Mouse (Mus musculus) right cerebral cortex, postnatal 10 days (tissue): ENCODE measurements around the gene Zfp420.
"Not testable (repeated sequence)": the region's sequence is repeated elsewhere in the genome, so short reads cannot be mapped to it uniquely, and the experiment has no call there.

Experiments used
- DNase-seq, 2 experiments: peaks; one replicate each; pipeline ENCODE4 v3.0.0; 2021; ENCODE audit warnings: low spot score in 2 of 2

Gene Zfp420

DNA sequence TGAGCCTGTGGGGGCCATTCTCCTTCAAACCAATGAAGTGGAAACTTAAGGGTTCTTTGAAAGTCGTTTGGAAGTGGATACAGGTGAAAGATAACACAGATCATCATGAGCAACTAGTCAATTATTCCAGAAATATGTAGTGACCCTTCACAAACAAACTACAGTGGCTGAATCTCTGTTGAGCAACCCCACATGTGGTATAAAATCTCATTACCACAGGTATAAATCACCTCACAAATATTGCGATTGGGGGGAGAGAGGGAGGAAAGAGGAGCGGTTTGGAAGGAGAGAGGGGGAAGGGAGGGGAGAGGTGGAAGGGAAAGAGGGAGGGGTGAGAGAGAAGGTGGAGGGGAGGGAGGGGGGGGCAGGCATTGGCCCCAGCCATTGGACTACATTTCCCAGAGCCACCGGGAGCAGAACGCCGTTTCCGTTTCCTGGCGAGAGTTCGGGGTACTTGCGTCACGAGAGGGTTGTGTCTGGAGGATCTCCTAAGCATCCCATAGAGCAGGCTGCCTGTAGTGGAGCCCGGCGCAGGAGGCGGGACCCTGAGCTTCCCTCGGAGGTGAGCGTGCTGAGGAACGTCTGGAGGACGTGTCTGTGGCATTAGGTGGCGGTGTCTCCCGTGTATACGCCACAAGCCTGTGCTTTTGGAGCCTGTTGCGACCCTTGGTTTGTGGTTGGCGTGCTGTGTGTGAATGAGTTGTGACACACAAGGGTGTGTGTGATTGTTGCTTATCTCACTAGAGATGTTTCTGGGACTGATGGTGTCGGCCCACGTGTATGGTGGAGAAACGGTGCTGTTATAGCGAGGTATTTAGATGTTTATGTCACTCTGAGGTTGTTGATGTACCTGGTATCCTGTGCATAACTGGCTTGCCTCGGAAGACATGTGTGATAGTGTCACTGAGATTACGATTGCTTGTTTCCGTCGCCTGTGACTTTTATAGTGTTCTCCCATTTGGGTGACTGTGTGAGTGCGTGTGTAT, at the start of gene Zfp420:
Gene Zfp420 (plus strand): TSS at position 448 of the 986 bp plus-strand sequence.
- peak; percentile 96 for DNase-seq

DNA sequence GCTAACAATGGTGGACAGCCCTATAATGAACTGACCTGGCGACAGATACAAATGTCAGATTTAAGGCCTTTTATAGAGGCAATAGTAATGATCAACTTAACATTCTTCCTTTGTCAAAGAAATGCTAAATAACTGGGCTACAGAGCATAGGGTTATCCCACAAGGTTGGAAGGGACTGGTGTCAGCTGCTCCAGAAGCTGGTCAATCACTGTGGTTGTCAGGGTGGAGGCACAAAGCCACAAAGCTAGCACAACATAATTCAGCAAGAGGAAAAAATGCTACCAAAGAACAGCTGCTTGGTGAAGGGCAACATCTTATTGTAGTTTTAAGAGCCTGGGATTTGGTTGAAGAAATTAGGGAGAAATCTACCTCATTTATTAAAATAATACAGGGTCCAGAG, 47.5 kb upstream of the Zfp420 start:
- DNase-seq, result no peak

GRCm38 (mm10) chr7:29814381-29814780, 45.4 kb upstream of the Zfp420 start:
- no peak for DNase-seq

GRCm38 (mm10) chr7:29815061-29815784, 44.6 kb upstream of the Zfp420 start:
- DNase-seq, result no peak

GRCm38 (mm10) chr7:29815910-29816429, 43.8 kb upstream of the Zfp420 start, which contains the start of gene Zfp790:
Gene Zfp790, plus strand, starts transcription at chr7:29816114.
- peak; percentile 94 to 97 for DNase-seq

DNA sequence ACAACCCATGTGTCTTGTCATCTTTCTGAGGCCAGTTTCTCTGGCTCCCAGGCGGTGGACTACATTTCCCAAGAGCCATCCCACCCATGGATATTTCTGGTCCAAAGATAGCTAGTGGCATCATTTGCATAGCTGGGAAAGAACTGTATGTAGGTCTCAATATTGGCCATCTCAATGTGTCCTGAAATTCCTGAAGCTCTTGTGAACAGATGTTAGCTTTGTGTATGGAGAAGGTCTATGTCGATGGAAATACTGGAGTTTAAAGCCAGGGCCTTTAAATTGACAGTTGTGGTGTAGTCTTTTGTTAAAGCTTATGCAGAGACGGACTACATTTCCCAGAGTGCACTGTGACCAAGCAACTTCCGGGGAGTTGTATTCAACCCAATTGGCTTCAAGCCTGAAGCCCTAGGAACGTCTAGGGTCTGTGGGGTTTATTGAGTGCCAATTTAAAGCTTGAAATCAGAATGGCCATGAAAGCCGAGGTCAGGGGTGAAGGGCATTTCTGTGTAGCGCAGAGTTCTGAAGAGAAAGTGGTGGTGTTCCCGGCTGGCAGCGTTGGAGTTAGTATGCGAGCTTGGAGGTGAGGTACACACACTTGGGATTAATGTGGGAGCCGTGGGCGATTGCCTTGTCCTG, 41.0 kb upstream of the Zfp420 start:
- DNase-seq, result peak; percentile 80 to 85

- DNase-seq, result no peak
These were observed 31.8 kb upstream of the Zfp420 start for GRCm38 (mm10) chr7:29828001-29828400.

- no peak for DNase-seq
These were observed 30.0 kb upstream of the Zfp420 start for GRCm38 (mm10) chr7:29829804-29830203.

DNA sequence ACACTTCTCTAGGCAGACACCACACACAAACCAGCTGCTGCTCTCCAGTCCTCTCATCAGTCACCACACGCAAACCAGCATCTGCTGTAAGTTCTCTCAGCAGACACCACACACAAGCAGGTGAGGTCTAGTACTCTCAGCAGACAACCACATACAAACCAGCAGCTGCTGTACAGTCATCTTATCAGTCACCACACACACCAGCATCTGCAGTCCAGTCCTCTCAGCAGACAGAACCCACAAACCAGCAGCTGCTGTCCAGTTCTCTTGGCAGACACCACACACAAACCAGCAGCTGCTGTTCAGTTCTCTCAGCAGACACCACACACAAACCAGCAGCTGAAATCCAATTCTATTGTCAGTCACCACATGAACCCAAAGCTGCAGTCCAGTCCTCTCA, 23.0 kb upstream of the Zfp420 start:
- DNase-seq, result no peak

- DNase-seq, result no peak
These were observed 20.5 kb upstream of the Zfp420 start for GRCm38 (mm10) chr7:29839256-29839655.

DNA sequence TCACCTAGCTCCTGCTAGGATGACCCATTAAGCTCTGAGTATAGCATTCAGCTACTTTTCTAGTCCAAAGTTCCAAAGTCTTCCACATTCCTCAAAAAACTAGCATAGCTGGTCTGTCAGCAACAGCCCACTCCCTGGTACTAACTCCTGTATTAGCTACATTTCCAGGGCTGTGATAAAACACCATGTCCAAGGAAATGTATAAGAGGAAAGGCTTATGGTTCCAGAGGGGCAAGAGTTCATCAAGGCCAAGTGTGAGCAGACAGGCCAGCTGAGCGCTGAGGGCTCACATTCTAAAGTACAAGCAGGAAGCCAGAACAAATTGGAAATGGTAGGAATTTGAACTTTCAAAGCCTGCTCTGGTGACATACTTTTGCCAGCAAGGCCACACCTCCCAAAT, 17.7 kb upstream of the Zfp420 start:
- DNase-seq, result no peak

- no peak for DNase-seq
These were observed 15.2 kb upstream of the Zfp420 start for GRCm38 (mm10) chr7:29844616-29845015.

DNA sequence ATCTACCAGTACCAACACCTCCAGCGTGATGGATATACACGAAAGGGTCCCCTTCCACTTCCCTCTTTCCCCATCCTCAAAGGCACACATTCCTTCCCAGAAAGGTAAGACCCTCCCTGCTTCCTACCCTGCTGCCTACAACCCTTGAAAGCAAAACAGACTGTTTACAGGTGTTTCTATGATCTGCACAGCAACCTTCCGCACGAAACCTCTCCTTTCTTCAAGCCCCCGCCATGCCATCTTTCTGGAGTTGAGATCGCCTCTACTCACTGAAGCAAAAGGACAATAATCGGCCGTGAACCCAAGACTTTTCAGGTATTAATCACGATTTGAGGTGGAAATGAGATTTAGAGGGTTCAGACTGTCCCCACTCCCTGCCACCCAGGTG, 7.0 kb upstream of the Zfp420 start:
- DNase-seq, result no peak

- peak; percentile 93 to 95 for DNase-seq
These were observed 6.4 kb upstream of the Zfp420 start, which contains the start of gene Zfp940 for GRCm38 (mm10) chr7:29853219-29853842. Gene Zfp940, minus strand, starts transcription at chr7:29853669.

- DNase-seq, result no peak
These were observed 1.9 kb downstream of the Zfp420 start for GRCm38 (mm10) chr7:29861660-29862059.

- no peak for DNase-seq
These were observed 14.5 kb downstream of the Zfp420 start for GRCm38 (mm10) chr7:29874256-29874655.

DNA sequence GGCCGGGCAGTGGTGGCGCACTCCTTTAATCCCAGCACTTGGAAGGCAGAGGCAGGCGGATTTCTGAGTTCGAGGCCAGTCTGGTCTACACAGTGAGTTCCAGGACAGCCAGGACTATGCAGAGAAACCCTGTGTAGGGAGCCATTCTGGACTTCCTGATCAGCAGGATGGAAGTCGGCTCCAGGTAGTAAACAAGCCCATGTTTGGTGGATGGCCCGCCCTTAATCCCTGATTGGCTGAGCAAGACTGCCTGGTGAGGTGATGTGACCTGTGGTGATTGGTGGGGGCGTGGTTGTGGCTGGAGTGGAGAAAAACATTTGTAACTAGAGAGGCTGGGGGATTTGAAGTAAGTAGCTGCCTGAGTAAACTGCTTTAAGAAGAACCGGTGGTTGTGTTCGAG, 17.8 kb downstream of the Zfp420 start:
- not testable (repeated sequence) for DNase-seq

DNA sequence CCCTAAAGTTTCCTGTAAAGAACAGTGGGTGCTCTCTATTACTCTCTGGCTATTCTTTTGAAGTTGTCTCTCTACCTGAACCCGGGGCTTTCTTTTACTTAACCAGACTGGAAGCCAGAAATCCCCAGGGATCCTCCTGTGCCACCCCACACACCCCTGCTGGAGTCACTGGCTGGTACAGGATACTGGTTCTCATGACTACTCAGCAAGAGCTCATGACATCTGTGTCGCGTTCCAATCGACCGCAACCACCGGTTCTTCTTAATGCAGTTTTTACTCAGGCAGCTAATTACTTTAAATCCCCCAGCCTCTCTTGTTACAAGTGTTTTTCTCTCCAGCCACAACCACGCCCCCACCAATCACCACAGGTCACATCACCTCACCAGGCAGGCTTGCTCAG, 20.3 kb downstream of the Zfp420 start:
- no peak for DNase-seq

DNA sequence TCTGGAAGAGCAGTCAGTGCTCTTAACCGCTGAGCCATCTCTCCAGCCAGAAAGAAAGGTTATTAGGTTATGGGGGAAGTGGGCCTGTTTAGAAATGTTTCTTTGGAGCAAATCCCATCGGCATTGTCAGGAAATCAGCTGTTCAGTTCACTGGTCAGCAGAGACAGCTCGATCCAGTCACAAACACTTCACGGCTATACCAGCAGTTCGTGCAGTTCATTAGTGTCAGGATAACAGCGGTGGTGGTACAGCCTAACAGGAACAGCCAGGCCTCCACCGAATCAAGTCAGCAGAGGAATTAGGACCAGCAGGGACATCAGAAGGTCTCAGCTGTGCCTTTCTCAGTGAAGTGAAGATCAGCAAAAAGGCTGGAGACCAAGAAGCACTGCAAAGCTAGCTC, 21.1 kb downstream of the Zfp420 start:
- DNase-seq, result no peak

GRCm38 (mm10) chr7:29890501-29890900, 30.7 kb downstream of the Zfp420 start:
- no peak for DNase-seq

DNA sequence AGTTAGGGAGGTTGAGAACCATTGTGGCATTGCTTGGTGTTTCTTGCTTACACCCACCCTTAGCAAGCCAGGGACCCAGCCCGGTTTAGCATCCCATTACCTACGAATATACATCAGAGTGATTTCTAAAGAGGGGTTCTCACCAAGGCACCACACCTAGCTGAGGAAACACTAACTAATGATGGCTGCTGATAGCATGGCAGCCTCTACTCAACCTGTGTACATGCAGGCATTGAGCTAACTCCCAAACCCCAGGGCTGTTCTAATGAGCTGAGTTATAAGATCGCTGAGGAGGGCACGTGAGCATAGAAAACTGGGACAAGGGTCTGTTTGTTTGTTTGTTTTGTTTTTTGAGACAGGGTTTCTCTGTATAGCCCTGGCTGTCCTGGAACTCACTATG, 33.0 kb downstream of the Zfp420 start:
- DNase-seq, result no peak
